Mouse (Mus musculus): ENCODE data around the gene Slc16a9.

The Slc16a9 gene

DNA sequence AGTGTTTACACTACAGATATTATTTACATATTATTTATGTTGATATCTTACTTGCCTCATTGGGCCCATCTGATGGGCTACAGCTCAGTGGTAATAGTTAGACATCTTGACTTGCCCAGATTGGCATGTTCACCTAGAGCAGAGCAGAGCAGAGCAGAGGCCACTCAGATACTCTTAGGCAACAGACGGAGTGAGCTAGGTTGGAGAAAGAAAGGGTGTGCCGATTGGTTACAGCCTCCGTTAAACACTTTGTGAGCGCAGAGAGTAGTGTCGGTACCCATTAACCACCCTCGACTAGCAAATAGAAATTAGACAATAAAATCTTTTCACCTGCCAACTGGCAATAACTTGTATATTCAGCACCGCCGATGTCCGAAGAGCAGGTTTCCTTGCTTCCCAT, 1.2 kb downstream of the Slc16a9 start:
- in situ Hi-C loops (cut with MboI; ENCODE audit: low sequenced_read_pairs), result no loop called here

DNA sequence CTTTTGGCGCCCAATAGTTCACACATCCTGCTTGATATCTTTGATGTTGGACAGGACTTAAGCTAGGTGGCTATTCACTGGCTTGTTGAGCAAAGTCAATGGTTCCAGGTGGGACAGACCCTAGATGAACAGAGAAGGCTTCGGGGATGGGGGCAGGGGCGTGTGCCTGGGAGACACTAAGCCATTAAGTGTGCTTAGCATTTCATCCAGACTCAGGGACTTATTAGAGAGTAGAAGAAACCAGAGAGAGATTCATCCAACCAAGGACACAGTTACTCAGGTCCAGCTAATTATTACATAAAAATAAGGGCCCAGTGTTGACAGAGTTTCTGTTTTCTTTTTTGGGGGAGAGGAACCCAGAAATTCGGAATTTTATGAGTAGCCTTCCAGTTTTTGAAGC, 5.5 kb downstream of the Slc16a9 start:
- in situ Hi-C loops (cut with MboI; ENCODE audit: low sequenced_read_pairs), result no loop called here

DNA sequence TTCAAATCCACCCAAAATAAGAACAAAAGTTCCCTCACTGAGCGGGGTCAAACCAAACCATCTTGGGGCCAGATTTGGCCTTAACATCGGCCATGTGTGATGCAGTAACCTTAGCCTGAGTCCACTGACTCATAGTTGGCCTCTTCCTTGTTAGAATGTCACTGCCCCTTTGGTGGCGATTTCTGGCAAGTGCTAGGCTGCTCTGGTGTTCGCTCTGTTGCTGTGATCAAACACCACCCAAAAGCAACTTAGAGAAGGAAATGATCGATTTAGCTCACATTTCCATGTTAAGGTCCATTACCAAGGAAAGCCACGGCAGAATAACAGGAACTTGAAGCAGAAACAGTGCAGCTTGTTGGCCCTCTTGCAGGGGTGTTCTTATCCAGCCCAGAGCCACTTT, 5.9 kb downstream of the Slc16a9 start:
- in situ Hi-C loops (cut with MboI; ENCODE audit: low sequenced_read_pairs), result no loop called here

DNA sequence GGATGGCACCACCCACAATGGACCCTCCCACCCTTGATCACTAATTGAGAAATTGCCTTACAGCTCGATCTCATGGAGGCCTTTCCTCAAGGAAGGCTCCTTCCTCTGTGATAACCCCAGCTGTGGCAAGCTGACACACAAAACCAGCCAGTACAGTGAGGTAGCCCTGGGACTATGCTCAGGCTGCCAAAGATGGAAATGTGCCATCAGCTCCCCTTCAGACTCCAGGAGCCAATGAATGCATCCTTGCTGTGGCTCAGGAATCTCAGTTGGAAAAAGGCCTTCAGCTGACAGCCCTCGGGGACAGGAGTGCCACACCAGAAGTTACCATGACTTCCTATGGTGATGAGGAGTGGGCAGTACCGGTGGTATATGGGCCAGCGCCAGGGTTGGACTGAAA, 9.8 kb downstream of the Slc16a9 start:
- in situ Hi-C loops (cut with MboI; ENCODE audit: low sequenced_read_pairs), result no loop called here

DNA sequence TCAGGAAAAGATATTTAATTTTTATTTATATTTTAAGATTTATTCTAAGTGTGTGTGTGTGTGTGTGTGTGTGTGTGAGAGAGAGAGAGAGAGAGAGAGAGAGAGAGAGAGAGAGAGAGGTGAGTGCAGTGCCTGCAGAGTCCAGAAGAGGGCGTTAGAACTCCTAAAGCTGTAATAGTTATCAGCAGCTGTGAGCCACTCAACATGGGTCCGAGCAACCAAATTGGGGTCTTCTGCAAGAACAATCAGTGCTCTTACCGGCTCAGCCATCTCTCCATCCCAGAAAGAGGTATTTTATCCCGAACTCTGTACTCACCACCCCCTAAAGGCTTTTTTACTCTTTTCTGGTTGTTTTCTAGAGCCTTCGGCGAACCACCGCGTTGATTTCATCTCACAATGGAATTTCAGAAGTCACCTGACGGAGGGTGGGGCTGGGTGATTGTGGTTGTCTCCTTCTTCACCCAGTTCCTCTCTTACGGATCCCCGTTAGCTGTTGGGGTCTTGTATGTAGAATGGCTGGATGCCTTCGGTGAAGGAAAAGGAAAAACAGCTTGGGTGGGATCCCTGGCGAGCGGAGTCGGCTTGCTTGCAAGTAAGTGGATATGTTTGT, 10.8 kb downstream of the Slc16a9 start:
- in situ Hi-C loops (cut with MboI; ENCODE audit: low sequenced_read_pairs), result no loop called here

DNA sequence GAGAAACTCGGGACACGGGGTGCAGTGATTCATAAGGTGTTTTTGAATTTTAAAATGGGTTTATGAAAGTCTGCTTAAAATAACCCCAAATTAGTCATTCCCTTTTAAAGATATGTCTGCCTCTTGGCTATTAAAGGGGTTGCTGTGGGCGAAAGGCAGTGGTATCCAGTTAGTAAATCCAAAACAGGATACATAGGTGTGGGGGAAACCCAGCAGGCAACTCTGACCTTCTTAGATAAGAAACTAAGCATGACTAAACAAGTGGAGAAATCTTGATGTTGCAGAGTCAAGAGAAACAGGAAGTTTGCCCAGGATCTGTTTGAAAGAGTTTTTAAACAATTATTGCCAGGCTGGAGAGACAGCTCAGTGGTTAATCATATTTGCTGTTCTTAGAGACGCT, 12.1 kb downstream of the Slc16a9 start:
- in situ Hi-C loops (cut with MboI; ENCODE audit: low sequenced_read_pairs), result no loop called here

DNA sequence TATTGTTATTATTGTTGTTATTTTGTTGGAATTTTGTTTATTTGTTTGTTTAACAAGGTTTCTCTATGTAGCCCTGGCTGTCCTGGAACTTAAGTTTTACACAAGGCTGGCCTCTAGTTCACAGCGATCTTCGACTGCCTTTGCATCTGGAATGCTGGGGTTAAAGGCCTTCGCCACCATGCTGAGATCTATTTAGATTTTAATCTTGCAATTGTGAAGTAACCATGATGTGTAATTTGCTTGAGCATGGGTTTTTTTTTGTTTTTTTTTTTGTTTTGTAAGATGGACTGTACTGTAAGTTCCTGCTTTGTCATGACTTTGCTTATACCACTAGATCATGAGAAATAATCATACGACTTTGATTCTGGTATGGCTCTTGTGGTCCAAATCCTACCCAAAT, 16.0 kb downstream of the Slc16a9 start:
- in situ Hi-C loops (cut with MboI; ENCODE audit: low sequenced_read_pairs), result no loop called here

DNA sequence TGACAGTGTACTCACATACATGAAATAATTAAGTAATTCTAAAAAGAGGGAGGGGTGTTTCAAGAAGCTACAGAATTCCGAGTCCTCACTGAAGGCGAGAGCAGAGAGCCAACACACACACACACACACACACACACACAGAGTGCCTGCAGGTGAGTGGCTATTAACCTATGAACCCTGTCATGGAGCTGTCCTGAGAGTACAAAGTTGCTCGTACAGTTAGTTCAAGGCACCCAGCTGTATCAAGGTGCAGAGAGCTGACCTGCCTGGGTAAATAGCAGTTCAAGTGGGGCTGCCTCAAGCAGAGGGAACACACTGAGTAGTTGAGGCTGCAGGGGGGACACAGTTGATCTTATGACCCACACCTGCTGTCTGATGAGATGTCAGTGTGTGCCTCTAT, 17.2 kb downstream of the Slc16a9 start:
- in situ Hi-C loops (cut with MboI; ENCODE audit: low sequenced_read_pairs), result no loop called here

DNA sequence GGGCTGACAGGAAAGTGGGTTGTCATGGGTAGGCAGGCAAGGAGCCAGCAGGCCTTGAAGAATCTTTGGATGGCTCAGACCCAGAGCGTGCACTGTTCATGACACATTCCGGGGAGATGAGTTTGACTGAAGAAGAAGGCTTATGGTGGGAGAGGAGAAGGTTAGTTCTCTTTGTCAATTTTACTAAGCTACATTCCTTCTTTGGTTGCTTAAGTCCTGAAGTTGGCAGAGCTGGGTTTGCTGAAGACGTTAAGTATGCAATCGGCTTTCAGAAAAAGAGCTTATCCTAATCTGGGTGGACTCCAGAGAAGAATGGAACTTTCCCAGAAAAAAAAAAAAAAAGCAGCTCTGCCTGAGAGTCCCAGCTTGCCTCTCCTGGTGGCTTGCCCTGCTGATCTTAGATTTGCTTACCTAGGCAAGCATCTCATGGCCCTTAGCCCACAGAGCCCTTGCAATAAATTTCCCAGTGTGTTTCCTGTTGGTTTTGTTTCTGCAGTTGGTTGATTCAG, 18.8 kb downstream of the Slc16a9 start:
- in situ Hi-C loops (cut with MboI; ENCODE audit: low sequenced_read_pairs), result no loop called here

DNA sequence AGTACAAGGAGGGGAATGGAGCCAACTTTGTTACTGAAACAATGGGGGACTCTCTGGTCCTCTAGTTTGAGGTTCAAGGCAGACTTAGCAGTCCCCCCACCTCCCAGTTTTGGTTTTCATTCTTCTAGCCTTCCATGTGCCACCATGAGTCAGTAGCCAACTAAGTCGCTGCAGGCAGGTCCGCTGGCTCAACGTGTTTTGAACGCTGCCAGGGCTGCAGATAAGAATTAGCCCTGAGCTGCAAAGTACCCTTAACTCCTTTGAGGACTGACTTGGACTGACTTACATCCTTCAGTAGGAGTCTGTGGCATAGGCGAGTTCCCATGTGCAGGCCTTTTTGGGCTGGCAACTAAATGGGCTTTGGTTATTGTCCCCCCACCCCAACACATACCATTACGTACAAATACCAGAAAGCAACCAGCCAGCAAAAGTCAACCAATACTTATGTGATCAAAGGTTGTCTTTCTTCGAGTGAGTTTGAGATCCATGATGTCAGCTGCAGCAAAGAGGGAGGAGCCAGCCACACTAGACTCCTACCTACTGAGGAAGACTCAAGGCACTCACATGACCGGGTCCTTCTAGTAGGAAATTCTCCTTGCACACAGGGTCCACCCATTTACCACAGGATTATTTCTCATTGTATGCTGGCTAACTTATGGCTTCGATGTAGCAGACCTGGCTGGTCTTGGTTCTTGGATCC, 19.6 kb downstream of the Slc16a9 start:
- in situ Hi-C loops (cut with MboI; ENCODE audit: low sequenced_read_pairs), result no loop called here

DNA sequence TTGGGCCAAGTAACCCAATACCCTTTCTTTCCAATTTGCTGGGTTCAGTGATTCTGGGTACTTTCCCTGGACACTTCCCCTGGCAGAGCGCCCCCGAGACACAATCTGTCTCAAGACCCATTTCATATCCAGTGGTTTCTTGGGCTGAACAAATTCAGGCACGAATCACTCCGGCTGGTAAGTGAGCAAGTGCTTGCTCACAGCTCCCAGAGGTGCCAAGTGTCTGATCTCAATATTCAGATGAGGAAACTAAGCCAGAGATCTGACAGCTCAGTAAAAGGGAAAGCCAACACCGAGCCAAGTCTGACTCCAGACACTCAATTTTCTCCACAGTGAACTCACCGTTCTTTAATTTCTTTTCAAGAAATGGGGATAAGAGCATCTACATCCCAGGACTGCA, 21.6 kb downstream of the Slc16a9 start:
- in situ Hi-C loops (cut with MboI; ENCODE audit: low sequenced_read_pairs), result no loop called here

DNA sequence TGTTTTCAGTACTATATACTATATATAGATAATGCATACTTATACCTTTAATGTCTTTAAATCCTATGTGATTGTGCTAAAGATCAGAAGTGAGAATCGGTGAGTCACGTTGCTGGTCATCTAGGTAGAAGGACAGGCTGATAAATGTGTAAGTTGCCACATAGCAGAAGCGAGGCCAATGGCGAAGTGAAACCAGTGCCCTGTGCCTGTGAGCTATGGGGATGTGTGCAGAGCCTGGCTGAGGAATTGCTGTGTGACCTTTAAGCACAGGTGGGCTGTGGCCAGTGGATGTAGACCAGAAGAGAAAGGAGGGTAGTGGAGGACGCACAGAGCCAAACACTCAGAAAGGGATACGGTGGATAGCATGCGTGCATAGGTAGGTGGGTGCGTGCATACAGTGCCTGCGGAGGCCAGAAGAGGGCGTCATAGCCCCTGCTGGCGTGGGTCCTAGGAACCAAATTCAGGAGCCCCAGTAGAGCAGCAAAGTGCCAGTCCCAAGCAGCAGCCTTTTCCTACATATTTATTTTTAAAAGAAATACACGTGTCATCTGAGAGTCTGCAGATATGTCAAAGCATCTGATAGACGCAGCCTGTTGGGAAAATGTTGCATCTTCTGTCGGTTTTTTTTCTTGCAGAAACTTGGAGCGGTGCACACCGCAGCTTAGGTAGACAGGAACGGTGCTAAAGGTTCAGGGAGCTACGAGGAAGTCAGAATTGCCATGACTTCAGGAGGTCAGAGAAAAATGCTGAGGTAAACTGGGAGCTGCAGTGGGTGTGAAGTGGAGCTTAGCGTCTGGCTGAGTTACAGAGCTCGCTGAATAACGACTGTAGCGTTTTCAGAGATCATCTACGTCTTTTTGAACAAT, 23.9 kb downstream of the Slc16a9 start:
- in situ Hi-C loops (cut with MboI; ENCODE audit: low sequenced_read_pairs), result no loop called here

DNA sequence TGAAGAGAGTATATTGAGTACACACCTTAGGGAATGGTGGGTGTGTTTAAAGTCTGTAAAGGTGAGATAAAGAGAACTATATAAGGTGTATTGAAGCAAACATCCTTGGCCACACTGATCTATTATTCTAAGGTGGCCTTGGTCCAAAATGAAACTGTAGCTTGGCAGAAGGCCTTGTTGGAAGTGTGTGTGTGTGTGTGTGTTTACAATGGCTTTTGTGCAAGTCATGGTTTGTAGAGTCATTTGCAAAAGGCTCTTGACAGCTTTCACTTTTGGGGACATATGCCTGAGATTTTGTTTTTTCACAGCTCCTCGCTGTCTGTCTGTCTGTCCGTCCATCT, 24.5 kb downstream of the Slc16a9 start:
- in situ Hi-C loops (cut with MboI; ENCODE audit: low sequenced_read_pairs), result no loop called here

DNA sequence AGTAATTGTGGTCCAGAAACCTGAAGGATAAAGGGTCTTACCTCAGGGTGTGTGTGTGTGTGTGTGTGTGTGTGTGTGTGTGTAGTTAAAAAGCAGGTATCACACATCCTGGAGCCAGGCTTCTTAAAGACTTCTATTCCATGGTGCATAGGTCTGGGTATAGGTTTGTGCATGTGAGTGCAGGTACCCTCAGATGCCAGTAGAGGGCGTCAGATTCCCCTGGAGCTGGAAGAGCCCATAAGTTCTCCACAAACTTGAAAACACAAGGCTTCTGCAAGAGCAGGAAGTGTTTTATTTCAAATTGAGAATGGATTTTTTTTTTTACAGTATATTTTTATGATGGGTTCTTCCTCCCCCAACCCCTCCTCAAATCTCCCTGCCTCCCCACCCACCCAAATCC, 31.8 kb downstream of the Slc16a9 start:
- in situ Hi-C loops (cut with MboI; ENCODE audit: low sequenced_read_pairs), result no loop called here

DNA sequence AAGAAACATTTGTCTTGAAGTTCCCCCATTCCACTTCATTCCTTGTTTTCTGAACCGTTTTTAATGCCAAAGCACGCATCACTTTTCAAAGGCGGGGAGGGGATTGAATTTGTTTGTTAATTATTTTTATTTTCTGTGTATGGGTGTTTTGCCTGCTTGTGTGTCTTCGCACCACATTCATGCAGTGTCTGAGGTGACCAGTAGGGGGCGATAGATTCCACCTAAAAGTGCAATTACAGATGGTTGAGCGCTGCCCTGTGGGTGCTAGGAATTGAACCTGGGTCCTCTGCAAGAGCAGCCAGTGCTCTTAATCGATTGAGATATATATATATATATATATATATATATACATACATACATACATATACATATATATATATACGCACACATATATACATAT, 34.4 kb downstream of the Slc16a9 start:
- in situ Hi-C loops (cut with MboI; ENCODE audit: low sequenced_read_pairs), result no loop called here

DNA sequence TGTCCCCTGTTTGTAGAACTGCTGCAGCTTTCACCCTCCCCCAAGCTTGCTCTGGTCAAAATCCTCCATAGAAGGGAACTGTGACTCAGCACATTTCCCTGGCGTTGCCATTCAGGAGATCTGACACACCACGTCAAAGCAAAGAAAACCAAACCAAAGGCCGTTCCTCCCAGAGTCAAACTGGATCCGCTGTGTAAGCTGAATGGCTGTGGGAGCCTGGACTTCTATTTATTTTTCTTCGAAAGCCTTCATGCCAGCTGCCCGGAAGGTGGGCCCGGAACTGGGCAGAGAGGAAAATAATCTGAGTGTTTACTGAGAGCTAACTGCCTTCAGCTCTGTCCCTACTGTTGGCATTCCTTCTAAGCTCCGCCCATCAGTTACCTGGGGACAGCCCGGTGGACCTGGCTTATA, 42.9 kb downstream of the Slc16a9 start:
- in situ Hi-C loops (cut with MboI; ENCODE audit: low sequenced_read_pairs), result no loop called here

DNA sequence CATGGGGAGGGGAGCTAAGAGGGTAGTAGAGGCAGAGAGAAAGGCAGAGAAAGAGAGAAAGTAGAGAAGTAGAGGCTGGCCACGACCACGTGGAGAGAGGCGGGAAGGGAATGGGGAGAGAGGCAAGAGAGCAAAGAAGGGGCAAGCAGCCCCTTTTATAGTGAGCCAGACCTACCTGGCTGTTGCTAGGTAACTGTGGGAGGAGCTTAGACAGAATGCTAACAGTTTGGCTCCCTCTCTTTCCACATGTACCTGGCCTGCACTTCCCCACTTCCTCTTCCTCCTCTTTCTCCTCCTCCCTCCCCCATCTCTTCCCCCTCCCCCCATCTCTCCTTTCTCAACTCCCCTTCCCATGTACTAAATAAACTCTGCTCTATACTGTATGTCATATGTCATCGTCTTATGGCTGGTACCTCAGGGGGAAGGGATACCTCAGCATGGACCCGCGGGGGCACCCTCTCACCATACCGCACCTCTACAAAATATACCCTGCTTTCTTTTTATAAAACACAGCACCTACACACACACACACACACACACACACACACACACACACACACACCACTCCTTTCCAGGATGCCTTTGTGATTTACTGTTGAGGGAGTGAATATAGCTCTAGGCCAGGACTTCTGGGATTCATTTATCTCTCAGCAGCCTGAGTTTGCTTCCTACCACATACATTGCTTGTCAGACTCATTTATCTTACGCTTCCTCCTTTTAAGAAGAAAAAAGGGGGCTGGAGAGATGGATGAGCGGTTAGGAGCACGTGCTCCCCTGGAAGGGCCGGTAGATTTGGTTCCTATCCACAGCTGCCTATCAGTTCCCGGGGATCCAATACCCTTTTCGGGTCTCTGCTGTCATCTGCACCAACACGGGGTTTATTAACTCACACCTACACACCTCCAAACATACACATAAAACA, 43.8 kb downstream of the Slc16a9 start:
- in situ Hi-C loops (cut with MboI; ENCODE audit: low sequenced_read_pairs), result no loop called here

DNA sequence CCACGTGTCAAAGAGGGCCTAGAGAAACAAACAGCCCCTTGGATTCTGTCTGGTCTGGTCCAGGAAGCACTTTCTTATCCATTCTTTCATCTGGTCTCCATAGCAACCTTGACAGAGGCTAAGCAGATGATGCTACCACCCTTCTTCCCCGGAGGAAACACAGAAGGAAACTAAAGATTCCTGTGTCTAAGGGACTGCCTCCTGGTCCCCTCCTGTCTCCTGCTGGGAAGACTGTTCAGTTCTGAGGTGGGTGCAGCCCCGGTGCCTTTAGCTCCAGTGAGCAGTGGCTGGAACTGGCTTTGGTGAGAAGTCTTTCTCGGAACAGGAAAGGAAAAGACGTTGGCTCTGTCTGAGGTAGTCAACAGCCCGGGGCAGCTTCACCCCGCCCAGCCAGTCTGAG, 47.1 kb downstream of the Slc16a9 start:
- in situ Hi-C loops (cut with MboI; ENCODE audit: low sequenced_read_pairs), result no loop called here

DNA sequence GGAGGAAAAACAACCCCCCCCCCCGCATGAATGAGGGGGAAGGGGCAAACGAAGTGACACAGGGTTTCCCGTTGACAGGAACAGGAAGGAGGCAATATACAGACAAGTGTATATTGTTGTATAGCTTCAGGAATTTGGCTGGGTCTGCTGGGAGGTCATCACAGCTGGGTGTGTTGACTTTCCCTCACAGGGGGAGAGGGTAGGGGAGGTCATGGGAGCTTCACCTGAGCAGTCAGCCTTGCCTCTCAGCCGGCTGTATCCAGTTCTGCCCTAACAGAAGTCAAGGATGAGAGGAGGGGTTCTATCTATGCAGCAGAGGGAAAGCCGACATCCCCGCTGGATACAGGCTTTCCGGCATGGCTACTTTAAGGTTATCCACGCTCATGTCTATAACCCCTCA, 49.2 kb downstream of the Slc16a9 start:
- in situ Hi-C loops (cut with MboI; ENCODE audit: low sequenced_read_pairs), result no loop called here

DNA sequence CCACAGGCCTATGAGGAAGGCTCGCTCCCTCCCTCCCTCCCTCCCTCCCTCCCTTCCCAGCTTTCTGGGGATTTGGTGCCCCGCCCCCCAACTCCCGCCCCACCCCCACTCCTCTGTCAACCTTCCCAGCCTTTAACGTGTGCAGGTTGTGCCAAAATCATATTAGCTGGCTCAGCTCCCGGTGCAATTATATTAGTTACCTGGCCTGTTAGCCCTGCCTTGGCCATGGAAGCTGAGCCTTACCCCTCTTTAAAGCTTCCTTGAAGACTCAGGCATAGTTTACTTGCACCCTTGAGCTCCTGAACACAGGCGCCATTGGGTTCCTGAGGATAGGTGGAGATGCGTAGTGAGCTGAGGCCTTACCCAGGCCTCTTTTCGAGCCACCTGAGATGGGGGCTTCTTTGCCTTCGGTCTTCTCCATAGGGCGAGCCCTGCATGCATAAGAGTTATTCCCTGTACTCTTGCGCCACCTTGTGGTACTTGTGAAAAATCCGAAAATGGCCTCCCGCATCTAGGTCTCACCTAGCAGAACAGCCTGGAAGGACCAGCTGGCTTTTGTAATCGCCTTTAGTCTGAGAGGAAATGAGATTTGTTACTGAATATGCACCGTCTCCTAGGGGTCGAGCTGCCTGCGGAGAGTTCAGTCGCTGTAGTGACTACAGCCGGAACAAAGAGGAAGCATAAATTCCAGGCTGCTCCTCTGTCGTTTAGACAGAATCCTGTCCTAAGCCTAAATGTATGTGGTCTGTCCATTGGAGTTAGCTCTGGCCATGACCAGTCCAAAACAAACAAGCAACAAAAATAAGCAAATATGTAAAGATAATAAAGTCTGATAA, 51.8 kb downstream of the Slc16a9 start:
- in situ Hi-C loops (cut with MboI; ENCODE audit: low sequenced_read_pairs), result no loop called here
